Mouse (Mus musculus): ENCODE results near the gene Hfm1.

Gene Hfm1

GRCm38 (mm10) chr5:106843906-106844305 lies 82.2 kb downstream of the Hfm1 start:
- DNase-seq (ENCODE audit: low spot score), result no peak

GRCm38 (mm10) chr5:106833025-106833424 lies 93.1 kb downstream of the Hfm1 start:
- DNase-seq (ENCODE audit: low spot score), result no peak

- DNase-seq (ENCODE audit: low spot score), result no peak
These were observed 94.7 kb downstream of the Hfm1 start for GRCm38 (mm10) chr5:106831401-106831800.

- DNase-seq (ENCODE audit: low spot score), result no peak
These were observed 95.3 kb downstream of the Hfm1 start for GRCm38 (mm10) chr5:106830775-106831174.

GRCm38 (mm10) chr5:106826740-106827139 lies 99.4 kb downstream of the Hfm1 start:
- DNase-seq (ENCODE audit: low spot score), result no peak

- no peak for DNase-seq (ENCODE audit: low spot score)
These were observed 100.1 kb downstream of the Hfm1 start for GRCm38 (mm10) chr5:106826044-106826443.

- no peak for DNase-seq (ENCODE audit: low spot score)
These were observed 100.7 kb downstream of the Hfm1 start for GRCm38 (mm10) chr5:106825301-106825853.

GRCm38 (mm10) chr5:106824716-106825115 lies 101.4 kb downstream of the Hfm1 start:
- no peak for DNase-seq (ENCODE audit: low spot score)

GRCm38 (mm10) chr5:106819630-106820029 lies 106.5 kb downstream of the Hfm1 start:
- DNase-seq (ENCODE audit: low spot score), result no peak

- no peak for DNase-seq (ENCODE audit: low spot score)
These were observed 110.0 kb downstream of the Hfm1 start for GRCm38 (mm10) chr5:106815923-106816654.

- no peak for DNase-seq (ENCODE audit: low spot score)
These were observed 111.5 kb downstream of the Hfm1 start for GRCm38 (mm10) chr5:106814611-106815010.

GRCm38 (mm10) chr5:106803094-106803493 lies 123.0 kb downstream of the Hfm1 start:
- DNase-seq (ENCODE audit: low spot score), result peak; percentile 57

- DNase-seq (ENCODE audit: low spot score), result peak; percentile 80
These were observed 124.0 kb downstream of the Hfm1 start for GRCm38 (mm10) chr5:106801886-106802798.

GRCm38 (mm10) chr5:106801215-106801863 lies 124.8 kb downstream of the Hfm1 start:
- no peak for DNase-seq (ENCODE audit: low spot score)

GRCm38 (mm10) chr5:106797896-106798295 lies 128.2 kb downstream of the Hfm1 start:
- no peak for DNase-seq (ENCODE audit: low spot score)

GRCm38 (mm10) chr5:106791241-106791572 lies 134.9 kb downstream of the Hfm1 start:
- no peak for DNase-seq (ENCODE audit: low spot score)

GRCm38 (mm10) chr5:106790496-106791240 lies 135.5 kb downstream of the Hfm1 start:
- no peak for DNase-seq (ENCODE audit: low spot score)

All from c-Kit-positive CD71-positive TER-119-positive erythroid progenitor cells, embryonic 14.5 days (primary cell).